Comparison of ENCODE assay signal across 26 mouse cellular contexts in the genomic region with DNA sequence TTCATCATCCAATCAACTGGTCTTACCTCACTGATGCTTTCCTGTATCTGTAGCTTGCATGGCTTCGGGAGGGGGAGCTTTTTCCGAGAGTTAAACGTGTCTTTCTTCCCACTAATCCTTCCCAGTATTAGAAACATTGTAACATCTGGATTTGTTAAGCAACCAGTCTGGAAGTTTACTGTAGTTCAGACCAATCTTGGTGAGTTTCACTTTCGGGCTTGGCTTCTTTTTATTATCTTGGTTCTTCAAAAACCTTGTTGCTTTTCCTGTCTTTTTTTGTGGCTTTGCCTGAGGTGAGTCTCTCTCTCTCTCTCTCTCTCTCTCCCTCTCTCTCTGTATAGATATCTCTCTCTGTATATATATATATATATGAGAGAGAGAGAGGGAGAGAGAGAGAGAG. TPM values are rescaled to one million over a fixed set of nuclear protein-coding genes. Genes with fewer than 3 reads are reported as not detected.
DNase-seq lines count a peak whose midpoint lies in the region; ATAC-seq and TF ChIP-seq lines count a peak whose summit lies in the region.
"Had no signal": no experiment of that assay in that cellular context is flagged by ENCODE, and none has a peak within 500 bp of the region (broad histone marks: within the 10 kb centered on the region; RNA-seq: fewer than 3 reads in every experiment).

No protein-coding gene starts in this region.

- peak overlapping the region; percentile 56 for H3K27ac ChIP-seq in bone marrow macrophage, adult 2 months (ENCODE audit: insufficient read depth, low read depth, low read length)
- no peak overlapping the region for H3K27ac ChIP-seq in kidney, embryonic 16.5 days (ENCODE audit: low read length)
- H3K27ac ChIP-seq: embryonic facial prominence, embryonic 10.5 days; forebrain, embryonic 13.5 days; heart, embryonic 15.5 days; hindbrain, embryonic 13.5 days had no signal

- H3K36me3 ChIP-seq in kidney, embryonic 16.5 days (ENCODE audit: insufficient read depth, low read length) = no peaks in the 10 kb centered on the region
- H3K36me3 ChIP-seq: embryonic facial prominence, embryonic 10.5 days; heart, embryonic 15.5 days; hindbrain, embryonic 13.5 days had no signal

- TF ChIP-seq CTCF in bone marrow macrophage, adult 2 months (IDR thresholded peaks at IDR 0.05; ENCODE audit: low read depth, low read length) = no peak

- no peaks in the 10 kb centered on the region for H3K9me3 ChIP-seq in kidney, embryonic 16.5 days (ENCODE audit: low read length)
- H3K9me3 ChIP-seq: embryonic facial prominence, embryonic 10.5 days; forebrain, embryonic 13.5 days; heart, embryonic 15.5 days; hindbrain, embryonic 13.5 days had no signal

- no peak overlapping the region for H3K4me2 ChIP-seq in kidney, embryonic 16.5 days (replicated peaks; ENCODE audit: low read depth, low read length)
- H3K4me2 ChIP-seq: forebrain, embryonic 13.5 days; heart, embryonic 11.5 days; heart, embryonic 15.5 days; hindbrain, embryonic 13.5 days had no signal

- H3K9ac ChIP-seq in kidney, embryonic 16.5 days (replicated peaks; ENCODE audit: low read length) = no peak overlapping the region
- H3K9ac ChIP-seq: forebrain, embryonic 13.5 days; forebrain, postnatal 0 days; heart, embryonic 15.5 days; hindbrain, embryonic 13.5 days had no signal

- ATAC-seq in inflammation-experienced regulatory T-cells, adult 6 months = peak; percentile 35
- no peak for ATAC-seq in kidney, embryonic 16.5 days (ENCODE audit: low FRiP score, low TSS enrichment)
- ATAC-seq: forebrain, embryonic 13.5 days; forebrain, postnatal 0 days; intestine, postnatal 0 days had no signal

- no peak for TF ChIP-seq POLR2A in bone marrow macrophage, adult 2 months (IDR thresholded peaks at IDR 0.05; ENCODE audit: borderline replicate concordance, low read depth, low read length)

- no peak overlapping the region for H3K4me3 ChIP-seq in bone marrow macrophage, adult 2 months (ENCODE audit: insufficient read depth, low read length)
- no peak overlapping the region for H3K4me3 ChIP-seq in kidney, embryonic 16.5 days (ENCODE audit: low read length)
- H3K4me3 ChIP-seq: embryonic facial prominence, embryonic 10.5 days; forebrain, embryonic 13.5 days; heart, embryonic 15.5 days; hindbrain, embryonic 13.5 days had no signal

- 80% methylated on average over 4 of the region's 4 CpGs for WGBS in kidney, embryonic 16.5 days

- DNase-seq in A20 (ENCODE audit: low read depth, low spot score) (peak; percentile 32), NIH3T3 (ENCODE audit: low read depth) (peak; percentile 71)
- DNase-seq in retina, postnatal 1 day = no peak
- DNase-seq in adrenal gland, postnatal 10 days = no peak
- DNase-seq in lung, postnatal 14 days = no peak
- DNase-seq: adrenal gland, postnatal 25 days; B cell, adult 2 months; cerebellum, adult 2 months; cerebellum, postnatal 25 days; forebrain, postnatal 0 days; gastrocnemius, postnatal 14 days; heart, adult 11 months; heart, postnatal 14 days; kidney, adult 8-10 months had no signal

- no peaks in the 10 kb centered on the region for H3K27me3 ChIP-seq in kidney, embryonic 16.5 days (ENCODE audit: insufficient read depth, low read length)
- H3K27me3 ChIP-seq: heart, embryonic 15.5 days had no signal

- H3K4me1 ChIP-seq in bone marrow macrophage, adult 2 months (ENCODE audit: control insufficient read depth, insufficient read depth, low read length) = peaks cover 54% of the 10 kb centered on the region
- H3K4me1 ChIP-seq in kidney, embryonic 16.5 days (ENCODE audit: insufficient read depth, low read length) = peaks cover 6% of the 10 kb centered on the region
- H3K4me1 ChIP-seq: forebrain, embryonic 13.5 days had no signal

RNA-seq across cellular contexts. Expression of gene Mcoln2, which starts 8.4 kb away (rescaled TPM):
- 33.5 and 35.3 TPM in 2 replicates for polyA plus RNA-seq in bone marrow macrophage, adult 2 months (2012; ENCODE audit: insufficient read depth, insufficient read length, missing spikeins)
- 1 to 10 TPM; 3.9 to 8.4 (median 7.9) TPM for polyA plus RNA-seq in inflammation-experienced regulatory T-cells, adult 6 months (2017; shearing (Covaris generic))
- polyA plus RNA-seq in kidney, embryonic 16.5 days (2015; fragmentation: Nextera tagmentation; extraction: Ambion mirVana) = 0.84 and 1.3 TPM in 2 replicates
- total RNA-seq in adrenal gland, postnatal 10 days (2021) = 1 to 10 TPM; 1.7 to 1.9 TPM
- total RNA-seq: adrenal gland, postnatal 25 days; gastrocnemius, adult 18-20 months had no signal

RNA-seq across cellular contexts. Expression of gene Mcoln3, which starts 40.8 kb away (rescaled TPM):
- polyA plus RNA-seq in bone marrow macrophage, adult 2 months (2012; ENCODE audit: insufficient read depth, insufficient read length, missing spikeins) = 4.7 and 6.5 TPM in 2 replicates
- 1 to 10 TPM; 2.2 to 6.8 (median 4.7) TPM for polyA plus RNA-seq in inflammation-experienced regulatory T-cells, adult 6 months (2017; shearing (Covaris generic))
- polyA plus RNA-seq in kidney, embryonic 16.5 days (2015; fragmentation: Nextera tagmentation; extraction: Ambion mirVana) = 20.5 and 20.6 TPM in 2 replicates
- under 1 TPM; 0.55 to 0.90 TPM for total RNA-seq in adrenal gland, postnatal 10 days (2021)
- total RNA-seq: adrenal gland, adult 18-20 months; adrenal gland, postnatal 25 days; gastrocnemius, adult 18-20 months; gastrocnemius, postnatal 14 days had no signal

RNA-seq across cellular contexts. Expression of gene Wdr63, which starts 50.1 kb away (rescaled TPM):
- polyA plus RNA-seq in bone marrow macrophage, adult 2 months (2012; ENCODE audit: insufficient read depth, insufficient read length, missing spikeins) = not detected in 2 replicates
- polyA plus RNA-seq in inflammation-experienced regulatory T-cells, adult 6 months (2017; shearing (Covaris generic)) = under 1 TPM in 1 of 3 experiments, not detected in 2; 0.44 TPM
- 0.24 and 0.31 TPM in 2 replicates for polyA plus RNA-seq in kidney, embryonic 16.5 days (2015; fragmentation: Nextera tagmentation; extraction: Ambion mirVana)
- under 1 TPM; 0.15 to 0.39 TPM for total RNA-seq in adrenal gland, postnatal 10 days (2021)
- total RNA-seq: adrenal gland, adult 18-20 months; adrenal gland, postnatal 25 days; gastrocnemius, adult 18-20 months; gastrocnemius, postnatal 14 days; hematopoietic stem cell, adult 5-6 weeks had no signal

Comparison
In these comparisons a context has a peak if more than half of its experiments do, and no peak if none do; other contexts are left out.
1. DNase-seq: peak in A20 (single experiment) and NIH3T3 (single experiment); none in retina, postnatal 1 day (single experiment), adrenal gland, postnatal 10 days (single experiment) and lung, postnatal 14 days (single experiment).